Mouse (Mus musculus) G1E (cell line): ENCODE data around the gene Moxd2. TPM values are rescaled to one million over a fixed set of nuclear protein-coding genes. Genes with fewer than 3 reads are reported as not detected.

Experiments used
- ATAC-seq: 2 replicates; pipeline ENCODE4 v1.8.0; 2016; ENCODE audit warnings: mild to moderate bottlenecking; ENCODE audit not compliant: insufficient number of reproducible peaks, poor library complexity, low FRiP score, severe bottlenecking; ENCODE audit errors: extremely low read depth
- DNase-seq: peaks from one replicate; pipeline ENCODE4 v3.0.0; 2012; ENCODE audit warnings: low spot score
- H3K27me3 ChIP-seq: 2 replicates; pipeline ENCODE4 v1.6.1; 2012; ENCODE audit warnings: mild to moderate bottlenecking, low read length, inconsistent platforms; ENCODE audit not compliant: insufficient read depth
- H3K36me3 ChIP-seq: replicated peaks from 2 replicates; pipeline ENCODE3; 2012; ENCODE audit warnings: mild to moderate bottlenecking, inconsistent platforms
- H3K4me1 ChIP-seq: 2 replicates; pipeline ENCODE4 v1.6.1; 2012; ENCODE audit warnings: low read depth, low read length, inconsistent platforms, mixed read lengths; ENCODE audit not compliant: insufficient read depth
- H3K4me3 ChIP-seq: 2 replicates; pipeline ENCODE4 v1.5.1; 2012; ENCODE audit warnings: low read depth, mild to moderate bottlenecking, inconsistent platforms, low read length, moderate library complexity, mixed read lengths
- H3K9me3 ChIP-seq: replicated peaks from 2 replicates; pipeline ENCODE4 v1.6.1; 2012; ENCODE audit warnings: inconsistent platforms
- CTCF ChIP-seq: IDR thresholded peaks from 2 replicates; pipeline ENCODE4 v1.5.1; 2012; ENCODE audit warnings: low read depth, low read length, inconsistent platforms, mixed read lengths
- GATA1 ChIP-seq: IDR thresholded peaks from 2 replicates; pipeline ENCODE4 v1.6.1; 2012; ENCODE audit warnings: borderline replicate concordance, low read length, inconsistent platforms, mixed read lengths
- GATA2 ChIP-seq: IDR thresholded peaks from 2 replicates; pipeline ENCODE4 v1.6.1; 2012; ENCODE audit warnings: low read depth, low read length, inconsistent platforms, borderline replicate concordance
- POLR2AphosphoS5 ChIP-seq: IDR thresholded peaks from 2 replicates; pipeline ENCODE4 v1.6.1; 2012; ENCODE audit warnings: low read depth, low read length, inconsistent platforms; ENCODE audit not compliant: insufficient replicate concordance
- TAL1 ChIP-seq: conservative IDR thresholded peaks from 2 replicates; pipeline ENCODE4 v1.6.1; 2012; ENCODE audit warnings: low read depth, low read length, inconsistent platforms, mixed read lengths
- polyA plus RNA-seq: library from polyadenylated mRNA; stranded (reverse); fragments of >175 nt; gene quantifications from 2 replicates; pipeline ENCODE4 v1.2.3, GENCODE M21; 2012
- total RNA-seq, 2 experiments: library from RNA; stranded (forward) in 1 of 2; stranded (reverse) in 1 of 2; fragments of 200-1000 nt in 1 of 2; fragments of >200 nt in 1 of 2; fragmentation: Nextera tagmentation in 1 of 2; gene quantifications; 2 replicates each; pipeline ENCODE4 v1.2.3; 2014 to 2017

Gene Moxd2
- total and polyA plus RNA-seq, 3 experiments, result not detected

GRCm38 (mm10) chr6:40845283-40845682, 42.0 kb downstream of the Moxd2 start:
- no peaks in the 10 kb centered on the region for H3K9me3 ChIP-seq
- ATAC-seq (no peak), DNase-seq (no peak)
- no peak overlapping the region for H3K4me3 ChIP-seq
- H3K27me3 ChIP-seq, result no peaks in the 10 kb centered on the region
- H3K4me1 ChIP-seq, result no peaks in the 10 kb centered on the region
- no peak for TF ChIP-seq CTCF
- no peak for TF ChIP-seq GATA2
- TF ChIP-seq TAL1, result no peak
- TF ChIP-seq GATA1, result no peak
- no peak for TF ChIP-seq POLR2AphosphoS5
- no peaks in the 10 kb centered on the region for H3K36me3 ChIP-seq

Other genes with a start within 250 kb of the Moxd2 start
- gene Prss58, start 12.9 kb upstream of the Moxd2 start, total RNA-seq (2014; fragmentation: Nextera tagmentation), result not detected in 2 replicates
- gene Prss58, start 12.9 kb upstream of the Moxd2 start, total RNA-seq (2017), result not detected in 2 replicates
- gene Prss58, start 12.9 kb upstream of the Moxd2 start, polyA plus RNA-seq, result not detected in 2 replicates
- gene 1700074P13Rik, start 53.1 kb upstream of the Moxd2 start, total RNA-seq (2014; fragmentation: Nextera tagmentation), result not detected in 2 replicates
- 0.44 TPM in 1 of 2 replicates, not detected in the other for gene 1700074P13Rik, start 53.1 kb upstream of the Moxd2 start, total RNA-seq (2017)
- gene 1700074P13Rik, start 53.1 kb upstream of the Moxd2 start, polyA plus RNA-seq, result not detected in 2 replicates
- not detected in 2 replicates for gene Gm4744, start 64.4 kb upstream of the Moxd2 start, total RNA-seq (2014; fragmentation: Nextera tagmentation)
- not detected in 2 replicates for gene Gm4744, start 64.4 kb upstream of the Moxd2 start, total RNA-seq (2017)
- gene Gm4744, start 64.4 kb upstream of the Moxd2 start, polyA plus RNA-seq, result not detected in 2 replicates
- gene 1810009J06Rik, start 77.3 kb upstream of the Moxd2 start, total RNA-seq (2014; fragmentation: Nextera tagmentation), result not detected in 2 replicates
- not detected in 2 replicates for gene 1810009J06Rik, start 77.3 kb upstream of the Moxd2 start, total RNA-seq (2017)
- gene 1810009J06Rik, start 77.3 kb upstream of the Moxd2 start, polyA plus RNA-seq, result not detected in 2 replicates
- gene Gm2663, start 112.0 kb upstream of the Moxd2 start, total RNA-seq (2014; fragmentation: Nextera tagmentation), result not detected in 2 replicates
- not detected in 2 replicates for gene Gm2663, start 112.0 kb upstream of the Moxd2 start, total RNA-seq (2017)
- not detected in 2 replicates for gene Gm2663, start 112.0 kb upstream of the Moxd2 start, polyA plus RNA-seq
- not detected in 2 replicates for gene 2210010C04Rik, start 148.0 kb upstream of the Moxd2 start, total RNA-seq (2014; fragmentation: Nextera tagmentation)
- not detected in 2 replicates for gene 2210010C04Rik, start 148.0 kb upstream of the Moxd2 start, total RNA-seq (2017)
- not detected in 2 replicates for gene 2210010C04Rik, start 148.0 kb upstream of the Moxd2 start, polyA plus RNA-seq